19 mouse cellular contexts compared by ENCODE assay signal in genomic region chr4:105845998-105846989, GRCm38 (mm10). TPM values are rescaled to one million over a fixed set of nuclear protein-coding genes. Genes with fewer than 3 reads are reported as not detected.
DNase-seq lines count a peak whose midpoint lies in the region; ATAC-seq and TF ChIP-seq lines count a peak whose summit lies in the region.
"Not testable (repeated sequence)": the region's sequence is repeated elsewhere in the genome, so short reads cannot be mapped to it uniquely, and the experiment has no call there.
"Had no signal": no experiment of that assay in that cellular context is flagged by ENCODE, and none has a peak within 500 bp of the region (broad histone marks: within the 10 kb centered on the region; RNA-seq: fewer than 3 reads in every experiment).

No protein-coding gene starts in this region.

- TF ChIP-seq CTCF in lung, embryonic 14.5 days (IDR thresholded peaks at IDR 0.05; ENCODE audit: low read depth): not testable (repeated sequence)

- not testable (repeated sequence) for H3K36me3 ChIP-seq in embryonic facial prominence, embryonic 10.5 days (replicated peaks); heart, embryonic 11.5 days (ENCODE audit: control insufficient read depth, insufficient read depth, low read length); intestine, embryonic 14.5 days (ENCODE audit: control insufficient read depth, insufficient read depth, low read length); kidney, embryonic 16.5 days (ENCODE audit: insufficient read depth, low read length); lung, embryonic 14.5 days (ENCODE audit: insufficient read depth); midbrain, embryonic 11.5 days (ENCODE audit: control insufficient read depth, insufficient read depth, low read length)

- H3K9ac ChIP-seq in heart, embryonic 11.5 days (ENCODE audit: low read depth, low read length); intestine, embryonic 14.5 days (ENCODE audit: low read length); kidney, embryonic 16.5 days (replicated peaks; ENCODE audit: low read length); lung, embryonic 14.5 days; midbrain, embryonic 11.5 days (ENCODE audit: low read length): not testable (repeated sequence)

- WGBS in embryonic facial prominence, embryonic 10.5 days: 90% methylated on average over 3 of the region's 3 CpGs
- WGBS in heart, embryonic 11.5 days (ENCODE audit: insufficient replicate concordance): 64% methylated on average over 3 of the region's 3 CpGs
- WGBS in intestine, embryonic 14.5 days: 96% methylated on average over 3 of the region's 3 CpGs
- WGBS in kidney, embryonic 16.5 days: 87% methylated on average over 3 of the region's 3 CpGs
- 85% methylated on average over 3 of the region's 3 CpGs for WGBS in lung, embryonic 14.5 days
- 97% methylated on average over 3 of the region's 3 CpGs for WGBS in midbrain, embryonic 11.5 days

- H3K4me3 ChIP-seq in embryonic facial prominence, embryonic 10.5 days; heart, embryonic 11.5 days (ENCODE audit: low read depth, low read length); intestine, embryonic 14.5 days (ENCODE audit: low read depth, low read length); kidney, embryonic 16.5 days (ENCODE audit: low read length); lung, embryonic 14.5 days (ENCODE audit: low read depth, low read length); midbrain, embryonic 11.5 days (ENCODE audit: low read depth, low read length): not testable (repeated sequence)

- not testable (repeated sequence) for H3K4me2 ChIP-seq in heart, embryonic 11.5 days; intestine, embryonic 14.5 days (ENCODE audit: low read length); kidney, embryonic 16.5 days (replicated peaks; ENCODE audit: low read depth, low read length); lung, embryonic 14.5 days; midbrain, embryonic 11.5 days

- not testable (repeated sequence) for H3K27me3 ChIP-seq in embryonic facial prominence, embryonic 10.5 days (replicated peaks; ENCODE audit: low read depth, poor library complexity, severe bottlenecking); heart, embryonic 11.5 days (ENCODE audit: control insufficient read depth, insufficient read depth, low read length); intestine, embryonic 14.5 days (replicated peaks; ENCODE audit: control insufficient read depth, insufficient read depth, low read length); kidney, embryonic 16.5 days (ENCODE audit: insufficient read depth, low read length); lung, embryonic 14.5 days (ENCODE audit: insufficient read depth, low read length); midbrain, embryonic 11.5 days (ENCODE audit: control insufficient read depth, insufficient read depth, low read length)

- peaks cover 21% of the 10 kb centered on the region for H3K4me1 ChIP-seq in embryonic facial prominence, embryonic 10.5 days
- H3K4me1 ChIP-seq in heart, embryonic 11.5 days (ENCODE audit: control insufficient read depth, insufficient read depth, low read length); intestine, embryonic 14.5 days (replicated peaks; ENCODE audit: control insufficient read depth, insufficient read depth, low read length); lung, embryonic 14.5 days (ENCODE audit: insufficient read depth); midbrain, embryonic 11.5 days (ENCODE audit: control insufficient read depth, insufficient read depth, low read length): not testable (repeated sequence)
- peaks cover 18% of the 10 kb centered on the region; the same call in 1 of the 2 replicates for H3K4me1 ChIP-seq in kidney, embryonic 16.5 days (ENCODE audit: insufficient read depth, low read length)

- not testable (repeated sequence) for DNase-seq in embryonic facial prominence, embryonic 10.5 days (ENCODE audit: low spot score); intestine, embryonic 14.5 days (ENCODE audit: low spot score); lung, embryonic 14.5 days
- peak; percentile 23 for DNase-seq in midbrain, embryonic 11.5 days (ENCODE audit: low spot score, missing footprints)

- peak; percentile 46; the same call in 1 of the 2 replicates for ATAC-seq in heart, embryonic 11.5 days (replicated peaks; ENCODE audit: insufficient number of reproducible peaks, low FRiP score, low TSS enrichment)
- ATAC-seq in intestine, embryonic 14.5 days (replicated peaks; ENCODE audit: low FRiP score, low TSS enrichment, low read depth): 0 out of 2 replicates have a peak, but pooled peaks have one; percentile 27
- peak; percentile 66; the same call in 1 of the 2 replicates for ATAC-seq in kidney, embryonic 16.5 days (ENCODE audit: low FRiP score, low TSS enrichment)
- ATAC-seq in lung, embryonic 14.5 days (ENCODE audit: insufficient read depth): peak; percentile 43
- not testable (repeated sequence) for ATAC-seq in midbrain, embryonic 11.5 days (ENCODE audit: low FRiP score)
- 0 out of 2 replicates have a peak, but pooled peaks have one; percentile 11 for ATAC-seq in neutrophil, adult 5-6 weeks (ENCODE audit: extremely low read depth, insufficient number of reproducible peaks, low FRiP score, poor library complexity, severe bottlenecking)

- H3K9me3 ChIP-seq in embryonic facial prominence, embryonic 10.5 days; heart, embryonic 11.5 days (replicated peaks; ENCODE audit: control insufficient read depth, low read length); intestine, embryonic 14.5 days (ENCODE audit: control insufficient read depth, low read length); kidney, embryonic 16.5 days (ENCODE audit: low read length); lung, embryonic 14.5 days (ENCODE audit: low read depth, low read length); midbrain, embryonic 11.5 days (ENCODE audit: control insufficient read depth, low read length): not testable (repeated sequence)

- 0 out of 2 replicates have a peak overlapping the region, but pooled peaks have one; percentile 40 for H3K27ac ChIP-seq in embryonic facial prominence, embryonic 10.5 days (replicated peaks)
- H3K27ac ChIP-seq in heart, embryonic 11.5 days (ENCODE audit: low read depth, low read length); intestine, embryonic 14.5 days (ENCODE audit: low read depth); kidney, embryonic 16.5 days (ENCODE audit: low read length); lung, embryonic 14.5 days (ENCODE audit: low read depth); midbrain, embryonic 11.5 days (ENCODE audit: low read depth, low read length): not testable (repeated sequence)

RNA-seq across cellular contexts. Expression of gene Gm12728, which starts 56.6 kb away (rescaled TPM):
- polyA plus RNA-seq in embryonic facial prominence, embryonic 10.5 days (2016; fragmentation: Nextera tagmentation; extraction: Ambion mirVana): not detected in 2 replicates
- not detected in 2 replicates for polyA plus RNA-seq in heart, embryonic 11.5 days (2014; fragmentation: Nextera tagmentation; extraction: Ambion mirVana)
- not detected in 2 replicates for polyA plus RNA-seq in intestine, embryonic 14.5 days (2014; fragmentation: Nextera tagmentation; extraction: Ambion mirVana)
- not detected in 2 replicates for polyA plus RNA-seq in kidney, embryonic 16.5 days (2015; fragmentation: Nextera tagmentation; extraction: Ambion mirVana)
- 0.96 TPM in 1 of 2 replicates, not detected in the other for polyA plus RNA-seq in lung, embryonic 14.5 days (2014; fragmentation: Nextera tagmentation; extraction: Ambion mirVana)
- polyA plus RNA-seq in midbrain, embryonic 11.5 days (2014; fragmentation: Nextera tagmentation; extraction: Ambion mirVana): not detected in 2 replicates
- not detected in 2 replicates for total RNA-seq in neutrophil, adult 5-6 weeks (2017)
- total RNA-seq: adrenal gland, adult 8-10 months; adrenal gland, postnatal 36 days; gastrocnemius, postnatal 10 days; gastrocnemius, postnatal 4 days; heart, adult 2 months; heart, postnatal 10 days; heart, postnatal 4 days had no signal
- polyA plus RNA-seq: cerebellum, adult 2 months; forebrain, embryonic 16.5 days; frontal cortex, adult 2 months; G1E; heart, adult 2 months; heart, embryonic 13.5 days had no signal
